Mouse (Mus musculus) C2C12 (cell line): ENCODE data around the gene Psmd12.

Experiments used
- CTCF ChIP-seq: IDR thresholded peaks from one replicate; pipeline ENCODE4 v1.5.1; 2011; ENCODE audit not compliant: control insufficient read depth, insufficient read depth, insufficient read length
- FOSL1 ChIP-seq: IDR thresholded peaks from one replicate; pipeline ENCODE4 v1.8.0; 2011; ENCODE audit warnings: mild to moderate bottlenecking, low read length; ENCODE audit not compliant: poor library complexity, insufficient read depth, severe bottlenecking
- MAX ChIP-seq: IDR thresholded peaks from one replicate; pipeline ENCODE4 v1.6.1; 2011; ENCODE audit warnings: mild to moderate bottlenecking, control low read depth
- MYOD1 ChIP-seq: IDR thresholded peaks from one replicate; pipeline ENCODE4 v1.6.1; 2011; ENCODE audit warnings: low read depth; ENCODE audit not compliant: control insufficient read depth, insufficient read length
- MYOG ChIP-seq: IDR thresholded peaks from one replicate; pipeline ENCODE4 v1.6.1; 2011; ENCODE audit not compliant: control insufficient read depth, insufficient read length; ENCODE audit errors: extremely low read depth
- USF1 ChIP-seq: IDR thresholded peaks from one replicate; pipeline ENCODE4 v1.6.1; 2011; ENCODE audit warnings: low read depth, mild to moderate bottlenecking, control low read depth, moderate library complexity

DNA sequence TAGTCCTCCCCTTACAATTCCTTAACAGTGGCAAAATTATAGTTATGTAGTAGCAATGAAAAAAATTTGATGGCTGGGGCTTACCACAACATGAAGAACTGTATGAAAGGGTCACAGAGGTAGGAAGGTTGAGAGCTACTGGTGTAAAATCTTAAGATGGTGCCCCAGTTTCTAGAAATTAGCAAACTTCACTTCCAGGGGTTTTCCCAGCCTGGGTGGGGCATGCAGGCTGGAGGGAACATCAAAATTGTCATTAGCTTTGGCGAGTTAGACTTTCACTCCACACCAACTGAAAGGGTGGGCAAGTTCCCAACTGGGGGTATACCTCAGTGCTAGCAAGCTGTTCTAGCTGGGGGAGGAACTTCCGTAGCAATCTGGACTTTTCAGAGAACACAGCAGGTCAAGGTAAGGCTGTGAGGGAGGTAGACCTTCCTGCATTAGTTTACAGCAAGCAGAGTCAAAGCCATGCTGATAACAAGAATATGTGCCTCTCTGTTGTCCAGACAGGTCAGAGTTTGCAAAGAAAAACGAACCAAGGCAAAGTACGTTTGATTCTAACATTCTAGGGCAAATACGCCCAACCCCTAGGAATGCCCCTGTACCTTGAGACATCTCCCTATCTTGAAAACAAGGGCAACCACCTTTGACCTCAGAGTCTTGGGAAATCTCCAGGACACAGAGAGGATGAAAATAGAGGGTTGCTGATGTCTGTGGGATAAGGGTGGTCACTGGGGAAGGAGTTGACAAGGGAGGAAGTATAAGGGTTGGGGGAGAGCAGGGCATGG is 39.6 kb downstream of the Psmd12 start:
- TF ChIP-seq CTCF: no peak
- TF ChIP-seq MYOG: no peak
- no peak for TF ChIP-seq MAX
- no peak for TF ChIP-seq FOSL1
- TF ChIP-seq MYOD1: no peak
- TF ChIP-seq USF1: no peak
